Comparison of ENCODE assay signal across 19 mouse cellular contexts in the genomic region with DNA sequence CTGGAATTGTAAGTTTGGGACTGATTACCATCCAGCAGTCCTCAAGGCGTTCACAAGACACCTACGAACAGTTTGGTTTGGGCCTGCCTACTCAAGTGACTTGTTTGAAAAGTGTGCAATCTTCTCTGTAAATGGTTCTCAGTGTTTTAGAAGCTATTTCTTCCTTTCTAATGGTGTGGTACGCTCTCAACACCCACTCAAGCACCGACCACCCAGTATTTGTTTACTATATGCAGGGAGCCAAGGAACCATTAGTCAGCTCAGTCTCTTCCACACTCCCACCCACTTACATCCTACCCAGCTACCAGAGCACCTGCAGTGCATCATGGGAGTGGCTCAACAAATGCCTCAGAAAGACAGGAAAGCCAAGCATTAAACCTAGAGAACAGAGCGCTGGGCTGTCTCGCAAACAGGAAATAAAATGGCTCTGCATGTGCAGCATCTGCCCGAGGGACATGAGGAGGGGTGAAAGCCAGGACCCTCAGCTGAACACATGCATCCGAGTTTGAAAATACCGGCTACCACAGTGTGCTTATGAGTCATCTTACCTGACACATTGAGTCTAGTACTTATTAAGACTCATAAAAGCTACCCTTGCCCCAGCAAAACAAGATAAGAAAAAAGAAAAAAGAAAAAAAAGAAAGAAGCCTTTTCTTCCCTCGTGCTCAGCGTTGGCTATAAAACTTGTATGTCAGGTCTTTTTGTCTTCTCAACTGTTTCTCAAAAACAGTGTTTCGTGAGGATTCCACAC.
DNase-seq lines count a peak whose midpoint lies in the region; ATAC-seq lines count a peak whose summit lies in the region.
"Had no signal": no experiment of that assay in that cellular context is flagged by ENCODE, and none has a peak within 500 bp of the region (broad histone marks: within the 10 kb centered on the region; RNA-seq: fewer than 3 reads in every experiment).

No protein-coding gene starts in this region.

- H3K9ac ChIP-seq in intestine, embryonic 15.5 days, result no peak overlapping the region
- H3K9ac ChIP-seq: embryonic facial prominence, embryonic 12.5 days; limb, embryonic 15.5 days had no signal

- H3K9me3 ChIP-seq in intestine, embryonic 15.5 days, result no peaks in the 10 kb centered on the region
- H3K9me3 ChIP-seq: embryonic facial prominence, embryonic 12.5 days; G1E; heart, embryonic 10.5 days; limb, embryonic 15.5 days; midbrain, embryonic 10.5 days had no signal

- intact Hi-C loops in left cerebral cortex, postnatal 10 days (cut with DNase I), result no loop called here
- intact Hi-C loops in left cerebral cortex, postnatal 14 days (cut with DNase I), result no loop called here

- H3K27me3 ChIP-seq in intestine, embryonic 15.5 days (replicated peaks), result no peaks in the 10 kb centered on the region
- H3K27me3 ChIP-seq: embryonic facial prominence, embryonic 12.5 days; limb, embryonic 15.5 days had no signal

- DNase-seq in left cerebral cortex, adult 11 months (ENCODE audit: low spot score), result peak; percentile 29
- no peak for DNase-seq in left cerebral cortex, postnatal 10 days (ENCODE audit: extremely low spot score in 1 of 2, low spot score in 2 of 2)
- DNase-seq in R1 (ENCODE audit: low read depth, low spot score) (peak; percentile 13), MN1 (ENCODE audit: low spot score) (no peak)
- DNase-seq in left cerebral cortex, postnatal 14 days (ENCODE audit: low spot score in 2 of 2), result peak; percentile 16 to 23
- no peak for DNase-seq in Muller cell, postnatal 12 days (ENCODE audit: inconsistent ontology term)
- DNase-seq in ovary, postnatal 14 days (ENCODE audit: low spot score), result no peak
- DNase-seq: adrenal gland, postnatal 36 days; heart, postnatal 36 days; lung, postnatal 14 days; thymus, adult 18-20 months had no signal

- no peaks in the 10 kb centered on the region for H3K36me3 ChIP-seq in intestine, embryonic 15.5 days
- H3K36me3 ChIP-seq: embryonic facial prominence, embryonic 12.5 days; G1E; heart, embryonic 10.5 days; limb, embryonic 15.5 days; midbrain, embryonic 10.5 days had no signal

- H3K4me3 ChIP-seq in intestine, embryonic 15.5 days (replicated peaks), result no peak overlapping the region
- H3K4me3 ChIP-seq: embryonic facial prominence, embryonic 12.5 days; heart, embryonic 10.5 days; limb, embryonic 15.5 days; midbrain, embryonic 10.5 days had no signal

- 0 out of 2 replicates have a peak overlapping the region, but pooled peaks have one; percentile 24 for H3K4me2 ChIP-seq in intestine, embryonic 15.5 days (replicated peaks)
- H3K4me2 ChIP-seq: embryonic facial prominence, embryonic 12.5 days; limb, embryonic 15.5 days had no signal

- ATAC-seq in intestine, embryonic 15.5 days, result peak; percentile 95
- ATAC-seq: activated CD4-positive, CD25-positive, alpha-beta regulatory T cell, adult 4 months had no signal

- no peak overlapping the region for H3K27ac ChIP-seq in intestine, embryonic 15.5 days
- H3K27ac ChIP-seq: embryonic facial prominence, embryonic 12.5 days; heart, embryonic 10.5 days; kidney, postnatal 0 days; limb, embryonic 15.5 days; midbrain, embryonic 10.5 days had no signal

- 35% methylated on average over 12 of the region's 12 CpGs for WGBS in intestine, embryonic 15.5 days

- H3K4me1 ChIP-seq in intestine, embryonic 15.5 days (replicated peaks), result 0 out of 2 replicates have a peak, but pooled peaks cover 7% of the 10 kb centered on the region
- H3K4me1 ChIP-seq: embryonic facial prominence, embryonic 12.5 days; limb, embryonic 15.5 days had no signal

Comparison
In these comparisons a context has a peak if more than half of its experiments do, and no peak if none do; other contexts are left out.
1. DNase-seq: peak in left cerebral cortex, adult 11 months (single experiment), R1 (single experiment) and left cerebral cortex, postnatal 14 days (2 of 2); none in left cerebral cortex, postnatal 10 days (0 of 2), Muller cell, postnatal 12 days (single experiment), MN1 (single experiment) and ovary, postnatal 14 days (single experiment).